Mouse (Mus musculus) B cell, adult 2 months (primary cell): ENCODE results near the gene Tbc1d14.

Source experiments
- DNase-seq, 2 experiments: peaks; one replicate each; pipeline ENCODE4 v3.0.0; 2022

The Tbc1d14 gene

DNA sequence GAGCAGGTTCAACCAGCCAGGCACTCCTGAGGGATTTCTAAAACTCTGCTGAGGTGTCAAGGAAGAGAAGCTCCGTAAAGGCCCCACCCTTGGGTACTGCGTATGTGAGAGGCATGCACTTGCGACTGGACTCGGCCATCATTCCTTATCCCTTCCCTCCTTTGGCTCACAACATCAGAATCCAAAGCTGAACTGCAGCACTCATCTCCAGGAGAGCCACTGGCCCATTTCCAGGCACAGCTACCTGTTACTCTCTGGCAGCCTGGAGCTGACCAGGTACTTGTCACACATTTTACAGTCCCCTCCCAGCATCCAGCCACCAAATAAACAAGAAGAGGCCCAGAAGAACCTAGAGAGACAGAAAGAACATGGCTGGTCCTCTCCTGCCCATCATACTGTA, 40.7 kb downstream of the Tbc1d14 start:
- DNase-seq: no peak

DNA sequence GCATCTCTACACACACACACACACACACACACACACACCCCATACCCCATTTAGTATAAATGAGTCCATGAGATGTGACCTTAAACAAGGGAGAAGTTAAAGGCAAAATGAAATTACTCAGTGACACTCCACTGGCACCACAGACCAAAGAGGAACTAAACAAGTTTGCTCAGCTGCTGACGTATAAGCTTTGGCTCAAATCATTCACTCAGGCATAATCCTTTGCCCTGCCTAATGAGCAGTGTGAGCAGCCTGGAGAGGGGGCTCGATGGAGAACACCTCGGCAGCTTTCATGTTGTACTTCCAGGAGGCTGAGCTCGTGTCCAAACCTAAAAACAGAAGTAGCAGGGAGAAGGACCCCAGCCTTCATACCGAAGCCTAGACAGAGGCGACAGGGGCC, 43.8 kb downstream of the Tbc1d14 start:
- peak; percentile 58 to 59 for DNase-seq

DNA sequence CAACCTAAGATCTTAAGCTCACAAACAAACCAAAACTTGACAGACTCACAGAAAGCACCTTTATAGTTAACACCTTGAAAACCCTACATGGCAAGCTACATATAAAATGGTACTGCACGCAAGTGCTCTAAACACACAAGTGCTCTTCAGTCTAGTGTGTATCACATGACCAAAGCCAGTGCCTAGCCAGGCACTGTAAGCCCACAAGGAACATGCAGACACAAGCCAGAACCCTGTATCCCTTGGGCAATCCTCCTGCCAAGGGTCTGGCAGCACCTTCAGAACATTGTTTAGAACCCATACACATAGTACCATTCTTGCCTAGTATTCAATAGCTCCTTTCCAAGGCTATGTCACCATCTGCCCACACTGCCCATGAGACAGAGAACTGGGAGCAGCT, 48.3 kb downstream of the Tbc1d14 start:
- no peak for DNase-seq

DNA sequence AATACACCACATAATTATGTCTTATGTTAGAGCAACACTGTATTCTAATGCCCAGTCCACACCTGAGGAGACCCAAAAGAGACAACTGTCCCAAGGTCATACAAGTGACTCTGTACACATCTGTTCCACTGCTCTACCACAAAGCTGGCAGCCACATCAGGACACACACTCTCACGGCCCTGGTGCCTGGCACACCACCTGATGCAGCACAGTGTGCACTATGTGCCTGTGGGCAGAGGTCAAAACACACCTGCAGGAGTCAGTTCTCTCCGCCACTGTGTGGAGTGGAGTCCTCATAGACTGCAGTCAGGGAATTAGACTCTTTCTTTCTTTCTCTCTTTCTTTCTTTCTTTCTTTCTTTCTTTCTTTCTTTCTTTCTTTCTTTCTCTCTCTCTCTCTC, 52.1 kb downstream of the Tbc1d14 start:
- no peak for DNase-seq

DNA sequence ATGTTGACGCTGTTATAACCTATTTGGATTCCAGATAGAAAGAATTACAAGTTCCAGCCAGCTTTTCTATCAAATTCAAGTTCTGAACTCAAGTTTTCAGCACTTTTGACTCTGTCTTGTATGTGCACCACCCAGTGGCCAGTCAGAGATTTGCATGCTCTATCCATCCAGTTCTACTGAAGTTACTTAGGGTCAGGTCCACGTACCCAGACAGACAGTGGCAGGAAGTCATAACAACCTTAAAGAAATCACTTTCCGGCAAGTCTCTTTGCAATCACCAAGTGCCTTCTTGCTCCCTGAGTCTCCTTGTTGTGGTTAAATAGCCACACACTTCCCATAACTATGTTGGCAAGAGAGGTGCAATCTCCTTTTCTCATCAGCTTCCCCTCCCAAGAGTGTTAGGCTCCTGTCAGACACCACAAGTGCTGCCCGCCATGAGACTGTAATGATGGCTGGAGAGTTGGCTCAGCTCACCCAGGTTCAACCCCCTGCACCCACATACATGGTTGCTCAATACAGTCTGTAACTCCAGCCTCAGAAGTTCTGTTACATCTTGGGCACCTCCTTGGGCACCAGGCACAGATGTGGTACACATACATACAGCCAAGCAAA, 54.4 kb downstream of the Tbc1d14 start:
- peak; percentile 83 to 86 for DNase-seq

DNA sequence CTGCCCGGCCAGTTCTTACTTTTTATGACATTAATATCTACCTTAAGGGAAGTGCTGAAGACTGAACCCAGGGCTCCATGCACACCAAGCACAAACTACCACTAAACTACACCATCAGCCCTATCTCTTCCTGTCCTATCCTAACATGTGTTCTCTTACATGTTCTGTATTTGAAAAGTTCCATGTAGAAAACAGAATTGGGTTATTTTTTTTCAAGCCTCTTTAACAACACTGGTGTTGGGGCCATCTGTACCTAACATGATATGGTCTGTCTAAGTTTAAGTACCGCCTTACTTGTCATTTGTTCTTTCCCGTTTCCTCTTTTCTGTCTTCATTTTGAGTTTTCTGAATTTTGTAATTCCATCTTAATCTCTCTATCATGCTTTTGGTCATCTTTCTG, 56.7 kb downstream of the Tbc1d14 start:
- no peak for DNase-seq

DNA sequence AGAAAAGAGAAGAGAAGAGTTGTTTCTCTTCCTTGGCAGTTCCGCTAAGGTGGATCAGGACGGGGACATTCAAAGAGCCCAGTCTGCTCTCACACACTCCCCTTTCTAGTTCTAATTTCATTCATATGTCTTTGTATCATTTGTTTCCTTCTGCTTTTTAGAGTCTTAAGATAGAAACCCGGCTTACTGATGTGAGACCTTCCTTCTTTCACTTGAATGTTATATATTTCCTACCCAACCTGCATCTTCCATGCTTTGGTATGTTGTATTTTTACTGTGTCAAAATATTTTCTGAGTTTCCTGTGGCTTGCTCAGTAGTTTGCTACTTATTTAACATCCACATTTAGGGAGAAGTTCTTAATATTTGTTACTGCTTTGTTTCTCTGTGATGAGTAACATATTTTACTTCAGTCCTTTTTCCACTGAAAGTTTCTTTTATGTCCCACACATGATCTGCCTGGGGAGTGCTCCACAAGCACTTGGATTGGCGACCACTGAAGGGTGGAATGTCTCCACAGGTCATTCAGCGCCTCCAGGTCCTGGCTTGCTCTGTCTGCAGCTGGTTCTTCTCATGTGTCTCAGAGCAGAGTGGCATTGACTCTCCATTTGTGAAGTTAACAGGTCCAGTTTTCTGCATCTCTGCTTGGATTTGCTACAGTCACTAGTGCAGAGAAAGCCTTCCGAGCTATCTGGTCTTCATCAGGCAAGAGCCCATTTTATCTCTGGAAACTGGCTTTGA, 57.5 kb downstream of the Tbc1d14 start:
- DNase-seq: peak; percentile 34 to 46

DNA sequence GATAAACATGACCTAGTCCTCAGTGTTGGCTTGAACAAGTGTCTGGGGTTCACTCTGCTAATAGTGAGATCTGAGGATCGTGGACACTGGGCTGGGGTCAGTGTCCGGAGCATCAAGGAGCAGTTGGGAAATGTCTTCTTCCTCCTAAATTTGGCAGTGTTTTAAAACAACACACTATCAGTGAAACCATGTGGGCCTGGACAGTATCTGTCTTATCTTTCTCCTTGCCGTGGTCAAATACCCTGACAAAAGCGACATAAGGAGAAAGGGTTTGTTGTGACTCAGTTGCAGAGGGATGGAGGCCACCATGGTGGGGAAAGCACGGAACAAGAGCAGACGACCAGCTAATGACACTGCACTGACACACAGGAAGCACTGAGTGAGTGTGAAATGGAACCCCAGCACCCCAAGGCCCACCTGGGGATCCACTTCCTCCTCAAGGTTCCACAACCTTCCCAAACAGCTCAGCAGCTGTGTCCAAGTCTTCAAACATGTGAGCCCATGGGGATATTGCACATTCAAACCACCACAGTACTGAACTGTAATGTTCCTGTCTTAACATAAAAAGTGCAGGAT, 58.5 kb downstream of the Tbc1d14 start:
- DNase-seq: peak; percentile 38 to 50

DNA sequence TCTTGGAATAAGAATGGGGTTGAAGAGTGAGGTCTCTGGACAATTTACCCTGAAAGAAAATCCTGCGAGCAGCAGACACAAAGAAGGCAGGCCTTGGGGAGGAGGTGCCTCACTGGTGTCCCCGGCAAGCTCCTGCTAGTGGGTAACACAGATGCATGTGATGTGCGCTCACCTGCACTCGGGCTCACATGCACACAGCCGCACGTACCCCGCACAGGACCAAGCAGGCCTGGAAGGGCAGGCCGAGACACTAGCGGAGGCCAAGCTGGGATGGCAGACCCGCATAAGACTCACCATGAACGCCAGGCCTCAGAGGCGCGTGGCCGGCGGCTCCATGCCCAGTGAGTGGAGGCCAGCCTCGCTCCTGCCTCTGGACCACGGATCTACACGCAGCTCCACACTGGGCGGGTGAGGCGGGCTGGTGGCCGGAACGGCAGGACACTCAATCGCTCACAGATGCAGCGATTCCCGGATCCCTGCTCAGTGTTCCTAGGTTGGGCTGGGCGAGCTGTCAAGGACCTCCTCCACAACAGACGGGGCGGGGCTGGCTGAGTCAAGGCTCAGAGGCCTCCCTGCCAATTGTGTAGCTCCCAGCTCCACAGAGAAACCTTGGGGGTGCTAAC, 62.8 kb downstream of the Tbc1d14 start:
- peak; percentile 56 to 65 for DNase-seq

DNA sequence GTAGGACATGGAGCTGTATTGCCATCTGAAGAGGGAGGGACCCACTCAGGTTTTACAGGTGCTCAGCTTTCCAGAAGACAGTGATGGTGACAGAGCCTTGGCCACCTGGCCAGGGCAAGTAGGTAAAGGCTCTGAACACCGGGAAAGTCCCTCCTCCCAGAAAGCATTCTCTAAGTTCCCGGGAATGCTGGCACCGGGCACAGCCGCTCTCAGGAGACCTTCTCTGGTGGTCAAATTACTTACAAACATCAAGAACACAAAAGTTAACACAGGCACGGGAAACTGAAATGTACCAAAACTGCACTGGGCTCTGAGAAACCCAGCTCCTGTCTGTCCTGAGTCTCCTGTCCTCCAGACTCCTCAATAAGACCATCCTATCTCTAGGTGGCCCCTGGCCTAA, 63.4 kb downstream of the Tbc1d14 start:
- DNase-seq: no peak

DNA sequence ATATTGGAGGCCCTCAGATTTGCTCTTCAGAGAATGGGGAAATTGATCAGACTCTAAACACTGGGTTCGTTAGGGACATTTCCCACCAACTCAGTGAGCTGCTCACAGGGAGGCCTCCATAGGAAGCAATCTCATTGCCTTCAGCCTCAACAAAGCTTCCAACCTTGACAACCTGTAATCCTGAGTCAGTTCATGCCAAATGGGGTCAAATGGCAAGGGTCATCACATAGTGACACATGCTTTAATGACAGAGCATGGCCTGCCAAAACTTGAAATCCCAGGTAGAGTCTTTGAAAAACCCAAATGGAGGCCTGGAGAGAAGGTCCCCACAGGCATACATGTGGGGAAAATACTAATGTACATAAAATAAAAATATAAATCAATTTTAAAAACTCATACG, 66.2 kb downstream of the Tbc1d14 start:
- no peak for DNase-seq

DNA sequence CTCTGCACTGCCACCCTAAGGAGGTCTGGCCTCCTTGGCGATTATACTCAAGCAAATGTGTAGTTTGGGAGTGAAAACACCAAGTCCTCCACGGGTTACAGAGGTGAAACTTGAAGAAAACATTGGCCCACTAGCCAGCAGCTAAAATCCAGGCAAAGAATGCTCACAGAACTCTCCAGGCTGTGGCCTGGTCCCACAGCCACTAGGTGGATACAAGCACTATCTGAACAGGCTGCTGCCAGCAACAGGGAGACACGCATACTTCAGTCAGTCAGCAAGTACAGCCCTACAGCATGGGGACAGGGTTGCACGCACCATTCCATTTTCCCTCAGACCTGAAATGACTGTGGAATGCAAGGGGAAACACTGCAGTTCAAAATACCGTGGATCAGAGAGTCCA, 66.8 kb downstream of the Tbc1d14 start:
- DNase-seq: peak; percentile 47 to 50

DNA sequence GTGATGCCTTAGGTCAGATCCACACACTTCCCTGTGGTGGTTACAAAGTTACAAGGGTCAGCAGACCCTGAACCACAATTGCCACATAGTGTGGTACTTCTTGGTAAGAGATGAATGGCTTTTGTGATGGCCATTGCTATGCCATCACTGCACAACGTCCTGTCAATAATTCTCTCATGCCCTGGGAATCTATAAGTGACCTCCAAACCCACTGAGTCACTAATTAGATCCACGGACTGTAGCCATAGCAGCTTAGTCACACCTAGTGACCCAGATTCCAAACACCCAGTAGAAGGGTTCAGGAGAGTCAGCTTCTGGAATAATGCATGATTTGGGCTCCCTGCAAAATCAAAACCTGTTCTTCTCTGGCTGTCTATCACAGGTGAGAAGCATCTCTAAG, 67.9 kb downstream of the Tbc1d14 start:
- DNase-seq: no peak

DNA sequence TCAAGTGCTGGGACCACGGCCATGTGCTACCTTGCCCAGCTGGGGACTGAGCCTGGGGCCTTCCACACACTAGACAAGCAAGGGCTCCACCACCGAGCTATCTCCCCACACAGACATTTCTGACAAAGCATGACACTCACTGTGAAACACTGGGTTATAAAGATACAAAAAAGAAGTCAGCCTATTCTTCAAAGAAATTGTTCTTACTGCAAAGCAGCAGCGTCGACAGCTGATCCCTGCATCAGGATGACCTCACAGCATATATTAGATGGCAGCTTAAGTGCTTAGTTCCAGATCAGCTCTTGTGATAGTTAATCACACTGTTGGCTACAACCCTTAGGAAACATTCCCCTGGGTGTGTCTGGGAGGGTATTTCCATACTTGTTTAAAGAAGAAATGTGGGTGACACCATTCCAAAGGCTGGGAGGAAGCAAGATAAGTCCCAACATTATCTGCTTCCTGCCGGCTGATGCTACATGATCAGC, 69.8 kb downstream of the Tbc1d14 start:
- DNase-seq: no peak

DNA sequence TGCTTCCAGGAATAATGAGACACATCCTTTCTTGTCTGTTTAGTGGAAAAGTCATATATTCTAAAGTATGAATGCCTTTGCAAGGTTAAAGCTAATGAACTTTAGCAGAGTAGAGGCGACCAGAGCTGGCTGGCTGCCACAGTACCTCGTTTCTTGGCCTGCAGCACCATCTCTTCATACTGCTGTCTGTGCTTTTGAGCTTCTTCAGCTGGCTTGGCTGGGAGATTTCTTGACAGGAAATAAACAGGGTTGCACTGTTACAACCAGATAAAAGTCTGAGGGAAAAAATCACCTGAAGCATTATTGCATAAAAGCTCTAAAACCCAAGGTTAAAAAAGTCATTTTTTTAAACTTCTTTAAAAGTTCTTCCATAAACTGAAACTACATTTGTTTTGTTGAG, 70.3 kb downstream of the Tbc1d14 start:
- DNase-seq: no peak

DNA sequence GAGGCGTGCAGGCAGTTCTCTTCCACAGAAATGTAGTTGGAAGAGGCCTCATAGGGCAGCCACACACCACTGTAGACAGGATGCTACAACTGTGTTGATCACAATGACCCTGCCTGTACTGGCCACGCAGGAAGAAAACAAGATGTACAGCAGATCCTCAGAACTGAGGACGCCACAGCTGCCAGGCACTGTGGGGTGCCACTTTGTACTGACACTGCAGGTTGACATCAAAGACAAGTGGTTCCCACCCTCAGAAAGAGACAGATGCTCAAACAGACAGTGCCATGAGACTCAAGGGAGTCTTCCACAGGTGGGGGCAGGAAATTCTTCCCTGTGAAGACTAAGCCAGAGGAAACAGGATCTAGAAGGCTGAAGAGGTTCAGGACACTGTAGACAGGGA, 73.3 kb downstream of the Tbc1d14 start:
- DNase-seq: no peak

DNA sequence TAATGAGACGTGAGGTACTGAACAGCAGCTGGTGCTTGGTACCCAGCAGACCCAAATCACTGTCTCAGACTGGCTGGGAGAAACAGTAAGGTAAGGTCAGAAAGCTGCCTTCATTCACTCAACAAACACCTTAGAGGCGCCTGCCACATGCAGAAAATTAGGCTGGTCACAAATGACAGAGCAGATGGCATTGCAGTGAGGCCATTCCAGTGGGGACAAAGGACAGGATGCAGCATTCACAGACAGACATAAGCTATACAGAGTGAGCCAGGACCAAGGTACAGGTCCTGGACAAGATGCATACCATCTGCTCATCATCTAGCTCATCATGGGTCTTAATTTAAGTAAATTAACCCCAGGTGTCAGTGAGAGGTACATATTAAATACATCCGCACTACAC, 75.5 kb downstream of the Tbc1d14 start:
- no peak for DNase-seq

DNA sequence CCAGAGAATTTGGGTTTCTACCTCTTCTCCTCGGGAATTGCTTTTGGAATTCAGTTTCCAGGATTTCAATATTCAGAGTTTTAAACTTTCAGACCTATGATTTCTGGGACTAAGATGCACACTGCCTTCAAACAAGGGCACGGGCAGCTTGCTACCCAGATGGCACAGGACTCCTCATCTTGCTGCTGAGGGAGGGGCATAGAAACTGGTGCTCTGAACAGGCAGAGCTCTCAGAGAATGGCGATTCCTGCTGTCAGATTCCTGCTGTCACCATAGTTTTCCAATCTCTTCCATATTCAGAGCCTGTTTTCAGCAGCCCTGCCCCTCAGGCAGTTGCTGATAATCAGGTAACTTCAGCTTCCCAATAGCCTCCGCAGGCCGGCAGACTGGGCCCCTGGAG, 77.5 kb downstream of the Tbc1d14 start:
- DNase-seq: no peak

DNA sequence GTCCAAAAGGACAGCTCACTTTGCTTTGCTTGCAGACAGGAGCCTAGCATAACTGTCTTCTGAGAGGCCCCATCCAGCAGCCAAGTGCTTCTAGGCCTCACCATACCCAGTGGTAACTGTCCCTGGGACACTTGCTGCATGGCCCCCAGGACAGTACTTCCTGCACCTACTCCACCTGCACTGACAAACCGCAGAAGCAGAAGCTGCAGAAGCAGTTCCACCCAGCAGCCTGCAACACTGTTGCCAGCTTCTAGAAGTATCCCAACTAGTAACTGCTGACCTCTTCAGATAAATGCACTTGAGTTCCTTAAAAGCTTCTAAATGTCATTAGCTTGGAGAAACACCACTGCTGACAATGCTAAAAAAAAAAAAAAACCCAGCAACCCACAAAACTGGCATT, 78.0 kb downstream of the Tbc1d14 start:
- DNase-seq: no peak

DNA sequence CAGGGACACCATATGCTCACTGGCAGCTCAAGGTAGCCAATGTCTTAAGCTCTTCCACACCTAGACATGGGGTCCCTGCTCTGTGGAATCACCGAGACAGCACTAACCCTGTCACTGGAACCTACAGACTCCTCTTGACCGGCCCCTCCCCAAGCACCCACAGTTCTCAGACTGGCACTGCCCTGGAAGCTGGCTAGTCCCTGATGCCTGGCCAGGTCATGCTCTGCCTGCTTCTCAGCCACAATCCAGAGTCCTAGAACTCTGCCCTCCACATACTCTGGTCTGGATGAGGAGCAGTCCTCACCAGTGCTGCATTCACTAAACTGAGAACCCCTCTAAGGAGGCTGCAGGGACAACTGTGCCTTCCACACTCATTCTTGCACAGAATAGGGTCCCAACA, 82.1 kb downstream of the Tbc1d14 start:
- no peak for DNase-seq

DNA sequence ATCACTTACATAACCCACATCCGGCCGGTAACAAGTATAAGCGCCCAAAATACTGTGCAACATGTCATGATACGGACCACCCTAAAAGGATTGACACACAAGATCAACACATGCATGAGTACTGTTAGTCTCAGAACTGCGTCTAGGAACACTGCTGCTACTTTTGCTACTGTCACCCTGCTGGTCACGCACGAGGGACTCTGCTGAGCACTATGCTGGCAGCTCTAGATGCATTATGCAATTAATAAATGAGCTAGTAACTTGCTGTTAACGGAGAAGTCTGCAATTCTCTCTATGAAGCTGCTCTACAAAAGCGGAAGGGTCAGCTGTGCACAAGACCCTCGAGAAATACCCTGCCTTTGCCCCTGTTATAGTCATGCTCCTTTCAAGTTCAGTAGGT, 84.7 kb downstream of the Tbc1d14 start:
- DNase-seq: no peak

DNA sequence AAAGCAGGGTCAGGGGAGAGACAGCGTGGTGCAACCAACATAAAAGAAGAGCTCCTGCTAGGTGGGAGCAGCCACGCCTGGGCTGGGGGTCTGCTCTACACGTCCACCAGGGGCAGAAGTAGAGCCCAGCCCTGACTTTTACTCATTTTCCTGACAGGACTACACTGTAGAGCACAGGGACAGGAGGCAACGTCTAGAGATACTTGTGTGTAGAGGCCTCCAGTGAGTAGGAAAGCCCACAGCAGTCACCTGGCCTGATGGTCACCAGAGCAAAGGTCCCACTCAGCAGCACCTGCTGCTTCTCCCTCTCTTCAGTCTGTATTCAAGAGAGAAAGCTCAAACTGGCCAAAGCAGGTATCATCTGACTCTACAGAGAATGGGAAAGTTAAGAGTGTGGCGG, 87.4 kb downstream of the Tbc1d14 start:
- DNase-seq: no peak

DNA sequence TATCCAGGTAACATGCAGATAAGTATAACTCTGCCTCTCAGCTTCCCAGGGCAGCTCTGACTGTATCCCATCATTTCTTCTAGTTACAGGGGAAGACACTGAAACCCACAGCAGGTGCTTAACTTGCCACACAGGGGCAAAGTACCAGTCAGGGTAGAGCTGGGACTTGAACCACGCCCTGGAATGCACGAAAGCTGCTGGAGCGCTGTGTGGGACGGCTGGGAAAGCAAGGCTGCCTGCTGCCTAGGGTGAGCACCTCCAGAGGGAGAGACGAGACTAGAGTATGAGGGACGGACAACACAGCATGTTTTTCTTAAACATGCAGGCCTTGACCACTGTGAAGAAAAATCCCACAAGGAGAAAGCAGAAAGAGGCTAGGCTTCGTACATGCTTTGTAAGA, 87.8 kb downstream of the Tbc1d14 start:
- DNase-seq: no peak

DNA sequence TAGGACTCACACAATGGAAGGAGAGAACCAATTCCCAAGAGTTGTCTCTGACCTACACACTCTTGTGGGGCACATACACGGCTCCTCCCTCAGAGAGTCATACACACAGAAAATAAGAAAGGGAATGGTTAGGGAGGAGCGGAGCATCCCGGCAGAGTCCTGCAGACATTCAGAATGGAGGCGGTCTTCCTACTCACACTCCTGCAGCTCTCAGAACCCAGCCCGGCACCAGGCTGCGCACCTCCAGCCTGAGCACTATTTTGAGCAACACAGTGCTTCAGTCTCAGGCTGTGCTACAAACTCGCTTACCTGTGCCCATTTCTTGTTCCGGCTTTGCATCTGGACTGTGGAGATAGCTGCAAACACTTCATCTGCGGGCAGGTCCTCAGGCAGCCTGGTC, 98.4 kb downstream of the Tbc1d14 start:
- no peak for DNase-seq
